In the genomic region with DNA sequence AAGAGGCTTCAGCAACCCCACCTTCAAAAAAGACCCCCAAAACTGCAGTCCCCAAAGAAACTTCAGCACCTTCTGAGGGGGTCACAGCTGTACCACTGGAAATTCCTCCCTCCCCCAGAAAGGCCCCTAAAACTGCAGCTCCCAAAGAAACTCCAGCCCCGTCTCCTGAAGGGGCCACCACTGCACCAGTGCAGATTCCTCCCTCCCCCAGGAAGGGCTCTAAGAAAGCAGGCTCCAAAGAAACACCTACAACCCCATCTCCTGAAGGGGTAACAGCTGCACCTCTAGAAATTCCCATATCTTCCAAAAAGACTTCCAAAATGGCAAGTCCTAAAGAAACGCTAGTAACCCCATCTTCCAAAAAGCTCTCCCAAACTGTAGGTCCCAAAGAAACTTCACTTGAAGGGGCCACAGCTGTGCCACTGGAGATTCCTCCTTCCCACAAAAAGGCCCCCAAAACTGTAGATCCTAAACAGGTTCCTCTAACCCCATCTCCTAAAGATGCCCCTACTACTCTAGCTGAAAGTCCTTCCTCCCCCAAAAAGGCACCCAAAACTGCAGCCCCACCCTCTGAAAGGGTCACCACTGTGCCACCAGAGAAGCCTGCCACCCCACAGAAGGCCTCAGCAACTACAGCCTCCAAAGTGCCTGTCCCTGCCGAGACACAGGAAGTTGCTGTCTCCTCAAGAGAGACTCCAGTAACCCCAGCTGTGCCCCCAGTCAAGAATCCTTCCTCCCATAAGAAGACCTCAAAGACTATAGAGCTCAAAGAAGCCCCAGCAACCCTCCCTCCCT, we compare ENCODE assay signal across 13 mouse cellular contexts. TPM values are rescaled to one million over a fixed set of nuclear protein-coding genes. Genes with fewer than 3 reads are reported as not detected.
DNase-seq lines count a peak whose midpoint lies in the region; ATAC-seq and TF ChIP-seq lines count a peak whose summit lies in the region.
"Had no signal": no experiment of that assay in that cellular context is flagged by ENCODE, and none has a peak within 500 bp of the region (broad histone marks: within the 10 kb centered on the region; RNA-seq: fewer than 3 reads in every experiment).

No protein-coding gene starts in this region.

- no peak for TF ChIP-seq POLR2A in ES-Bruce4 (IDR thresholded peaks at IDR 0.05; ENCODE audit: insufficient read depth, low read length)

- H3K27ac ChIP-seq in gastrocnemius, adult 2 months, result peak overlapping the region; percentile 25; the same call in 1 of the 2 replicates
- H3K27ac ChIP-seq in kidney, postnatal 0 days, result no peak overlapping the region
- no peak overlapping the region for H3K27ac ChIP-seq in ES-Bruce4 (ENCODE audit: insufficient read depth, low read length)

- no peak for TF ChIP-seq CTCF in gastrocnemius, adult 2 months (IDR thresholded peaks at IDR 0.05)
- TF ChIP-seq CTCF in kidney, postnatal 0 days (IDR thresholded peaks at IDR 0.05; ENCODE audit: low read depth), result no peak
- no peak for TF ChIP-seq CTCF in ES-Bruce4 (IDR thresholded peaks at IDR 0.05; ENCODE audit: low read depth, low read length)

- intact Hi-C loops in gastrocnemius, adult 2 months (cut with DNase I), result loop anchor here (2.0 kb wide), 1 partner anchor 14 kb away; no protein-coding TSS in a partner anchor
- intact Hi-C loops in gastrocnemius, postnatal 36 days (cut with DNase I), result loop anchor here (2.0 kb wide), 1 partner anchor 14 kb away; no protein-coding TSS in a partner anchor

- H3K4me2 ChIP-seq in kidney, postnatal 0 days (ENCODE audit: low read length), result no peak overlapping the region

- 59% methylated on average over 3 of the region's 3 CpGs for WGBS in kidney, postnatal 0 days

- no peaks in the 10 kb centered on the region for H3K27me3 ChIP-seq in kidney, postnatal 0 days (ENCODE audit: insufficient read depth, low read length)
- H3K27me3 ChIP-seq in ES-Bruce4 (ENCODE audit: control insufficient read depth, insufficient read depth, low read length, poor library complexity, severe bottlenecking), result no peaks in the 10 kb centered on the region

- H3K9me3 ChIP-seq in kidney, postnatal 0 days (replicated peaks; ENCODE audit: low read length), result no peaks in the 10 kb centered on the region
- no peaks in the 10 kb centered on the region for H3K9me3 ChIP-seq in ES-Bruce4 (replicated peaks; ENCODE audit: control insufficient read depth, insufficient read depth, low read length, poor library complexity, severe bottlenecking)

- peaks cover 13% of the 10 kb centered on the region for H3K4me1 ChIP-seq in kidney, postnatal 0 days (replicated peaks; ENCODE audit: insufficient read depth, low read length)
- H3K4me1 ChIP-seq in ES-Bruce4 (ENCODE audit: control insufficient read depth, insufficient read depth, low read length), result peaks cover 8% of the 10 kb centered on the region

- H3K9ac ChIP-seq in kidney, postnatal 0 days (ENCODE audit: low read depth, low read length), result peak overlapping the region; percentile 23; the same call in 1 of the 2 replicates
- H3K9ac ChIP-seq in ES-Bruce4 (ENCODE audit: low read depth, poor library complexity, severe bottlenecking), result peak overlapping the region; percentile 26; the same call in 1 of the 2 replicates

- peaks cover 67% of the 10 kb centered on the region for H3K36me3 ChIP-seq in kidney, postnatal 0 days (ENCODE audit: insufficient read depth, low read length)
- H3K36me3 ChIP-seq in ES-Bruce4 (ENCODE audit: control insufficient read depth, insufficient read depth, low read length, poor library complexity, severe bottlenecking), result peaks cover 98% of the 10 kb centered on the region

- no peak for TF ChIP-seq EP300 in ES-Bruce4 (IDR thresholded peaks at IDR 0.05; ENCODE audit: insufficient read depth, low read depth, low read length)

- DNase-seq in gastrocnemius, adult 2 months, result no peak
- no peak for DNase-seq in gastrocnemius, postnatal 36 days
- no peak for DNase-seq in kidney, postnatal 0 days (ENCODE audit: low spot score)
- DNase-seq in kidney, postnatal 10 days, result no peak
- no peak for DNase-seq in right cerebral cortex, postnatal 10 days (ENCODE audit: low spot score in 2 of 2)
- no peak for DNase-seq in retina, postnatal 1 day
- DNase-seq: lung, postnatal 4 days; right cerebral cortex, postnatal 25 days had no signal

- H3K4me3 ChIP-seq in gastrocnemius, adult 2 months, result no peak overlapping the region
- H3K4me3 ChIP-seq in kidney, postnatal 0 days (replicated peaks; ENCODE audit: low read depth, low read length), result no peak overlapping the region
- no peak overlapping the region for H3K4me3 ChIP-seq in ES-Bruce4 (ENCODE audit: low read depth, low read length)

- no peak for ATAC-seq in kidney, postnatal 0 days (replicated peaks; ENCODE audit: low FRiP score, low read depth)
- ATAC-seq in megakaryocyte progenitor cell, adult 5-6 weeks (replicated peaks; ENCODE audit: poor library complexity), result peak; percentile 18; the same call in 1 of the 2 replicates

RNA-seq across cellular contexts. Expression of gene Naca, which starts 7.9 kb away (rescaled TPM):
- total RNA-seq in gastrocnemius, adult 2 months (2021), result 100 to 1,000 TPM; 385 to 418 TPM
- total RNA-seq in gastrocnemius, postnatal 36 days (2021), result 100 to 1,000 TPM; 318 to 407 TPM
- 769 and 820 TPM in 2 replicates for polyA plus RNA-seq in kidney, postnatal 0 days (2015; fragmentation: Nextera tagmentation; extraction: Ambion mirVana)
- polyA plus RNA-seq in ES-Bruce4 (2011; ENCODE audit: insufficient read depth, insufficient read length, low read depth, missing spikeins), result 1,269 and 1,335 TPM in 2 replicates
- 1,210 and 1,292 TPM in 2 replicates for total RNA-seq in megakaryocyte progenitor cell, adult 5-6 weeks (2015)
- 2,424 and 2,528 TPM in 2 replicates for total RNA-seq in megakaryocyte progenitor cell, adult 5-6 weeks (2017)

RNA-seq across cellular contexts. Expression of gene Ptges3, which starts 15.5 kb away (rescaled TPM):
- total RNA-seq in gastrocnemius, adult 2 months (2021), result 10 to 100 TPM; 75.4 to 81.3 TPM
- 10 to 100 TPM; 56.6 to 60.7 TPM for total RNA-seq in gastrocnemius, postnatal 36 days (2021)
- 467 and 468 TPM in 2 replicates for polyA plus RNA-seq in kidney, postnatal 0 days (2015; fragmentation: Nextera tagmentation; extraction: Ambion mirVana)
- polyA plus RNA-seq in ES-Bruce4 (2011; ENCODE audit: insufficient read depth, insufficient read length, low read depth, missing spikeins), result 759 and 788 TPM in 2 replicates
- 247 and 270 TPM in 2 replicates for total RNA-seq in megakaryocyte progenitor cell, adult 5-6 weeks (2015)
- 310 and 351 TPM in 2 replicates for total RNA-seq in megakaryocyte progenitor cell, adult 5-6 weeks (2017)

RNA-seq across cellular contexts. Expression of gene Prim1, which starts 28.3 kb away (rescaled TPM):
- under 1 TPM; 0.61 to 0.95 TPM for total RNA-seq in gastrocnemius, adult 2 months (2021)
- total RNA-seq in gastrocnemius, postnatal 36 days (2021), result 1 to 10 TPM in 1 of 2 experiments, under 1 TPM in 1; 0.71 to 1.1 TPM
- polyA plus RNA-seq in kidney, postnatal 0 days (2015; fragmentation: Nextera tagmentation; extraction: Ambion mirVana), result 43.9 and 53.2 TPM in 2 replicates
- polyA plus RNA-seq in ES-Bruce4 (2011; ENCODE audit: insufficient read depth, insufficient read length, low read depth, missing spikeins), result 69.7 and 78.2 TPM in 2 replicates
- 109 and 117 TPM in 2 replicates for total RNA-seq in megakaryocyte progenitor cell, adult 5-6 weeks (2015)
- 116 and 131 TPM in 2 replicates for total RNA-seq in megakaryocyte progenitor cell, adult 5-6 weeks (2017)

RNA-seq across cellular contexts. Expression of gene Hsd17b6, which starts 35.8 kb away (rescaled TPM):
- not detected for total RNA-seq in gastrocnemius, adult 2 months (2021)
- not detected for total RNA-seq in gastrocnemius, postnatal 36 days (2021)
- not detected in 2 replicates for polyA plus RNA-seq in kidney, postnatal 0 days (2015; fragmentation: Nextera tagmentation; extraction: Ambion mirVana)
- not detected in 2 replicates for polyA plus RNA-seq in ES-Bruce4 (2011; ENCODE audit: insufficient read depth, insufficient read length, low read depth, missing spikeins)
- total RNA-seq in megakaryocyte progenitor cell, adult 5-6 weeks (2015), result not detected in 2 replicates
- total RNA-seq in megakaryocyte progenitor cell, adult 5-6 weeks (2017), result not detected in 2 replicates
- total RNA-seq: gastrocnemius, adult 8-10 months; left cerebral cortex, postnatal 14 days had no signal
- polyA plus RNA-seq: neural tube, embryonic 11.5 days had no signal

RNA-seq across cellular contexts. Expression of gene Atp5b, which starts 39.8 kb away (rescaled TPM):
- 1,000 to 10,000 TPM; 3,225 to 4,497 TPM for total RNA-seq in gastrocnemius, adult 2 months (2021)
- total RNA-seq in gastrocnemius, postnatal 36 days (2021), result 1,000 to 10,000 TPM; 3,740 to 3,926 TPM
- polyA plus RNA-seq in kidney, postnatal 0 days (2015; fragmentation: Nextera tagmentation; extraction: Ambion mirVana), result 3,631 and 3,848 TPM in 2 replicates
- polyA plus RNA-seq in ES-Bruce4 (2011; ENCODE audit: insufficient read depth, insufficient read length, low read depth, missing spikeins), result 1,323 and 1,329 TPM in 2 replicates
- total RNA-seq in megakaryocyte progenitor cell, adult 5-6 weeks (2015), result 1,546 and 1,583 TPM in 2 replicates
- 2,698 and 2,700 TPM in 2 replicates for total RNA-seq in megakaryocyte progenitor cell, adult 5-6 weeks (2017)

Comparison
In these comparisons a context has a peak if more than half of its experiments do, and no peak if none do; other contexts are left out.
1. RNA of gene Prim1, which starts 28.3 kb away (total RNA-seq): 109 to 131 TPM in megakaryocyte progenitor cell, adult 5-6 weeks; 0.71 to 1.1 TPM in gastrocnemius, postnatal 36 days and 0.61 to 0.95 TPM in gastrocnemius, adult 2 months; every median in the first group is over 10 times any median in the second.